Mouse (Mus musculus) large intestine, adult 2 months (tissue): ENCODE measurements around the gene Perp. TPM values are rescaled to one million over a fixed set of nuclear protein-coding genes. Genes with fewer than 3 reads are reported as not detected.

Source experiments
- DNase-seq: peaks from one replicate; pipeline ENCODE4 v3.0.0-alpha.2; 2012; ENCODE audit warnings: low read depth, low spot score
- WGBS: fragments of 180-500 bp; shearing (Covaris S2); methylation state at CpG from one replicate; pipeline ENCODE4 v1.1.7; 2018; 5-methylcytosine and 5-hydroxymethylcytosine counted together
- polyA plus RNA-seq: library from polyadenylated mRNA; depleted of rRNA; stranded (reverse); fragments of >200 nt; gene quantifications from 2 replicates; pipeline ENCODE4 v1.2.3, GENCODE M21; 2012

The Perp gene
- polyA plus RNA-seq, 1 experiment: 145 TPM

DNA sequence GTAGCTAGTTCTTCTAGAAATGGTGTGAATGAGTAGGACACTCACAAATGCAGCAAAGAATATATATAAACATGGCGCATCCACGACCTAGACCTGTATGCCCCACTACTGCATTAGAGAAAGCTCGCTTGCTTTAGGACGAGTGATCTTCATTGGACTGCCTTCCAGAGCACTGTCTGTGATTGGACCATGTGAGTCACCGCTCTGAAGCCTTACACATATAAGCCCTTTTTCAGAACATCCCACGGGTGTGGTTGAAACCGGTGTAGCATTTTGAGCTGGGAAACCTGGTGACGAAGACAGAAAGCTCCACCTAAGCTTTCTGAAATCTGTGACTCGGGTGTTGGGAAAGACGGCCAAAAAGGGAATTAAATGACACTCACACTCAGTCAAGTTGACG, 16.0 kb downstream of the Perp start:
- WGBS: 76% methylated on average over 11 of the region's 11 CpGs
- no peak for DNase-seq

DNA sequence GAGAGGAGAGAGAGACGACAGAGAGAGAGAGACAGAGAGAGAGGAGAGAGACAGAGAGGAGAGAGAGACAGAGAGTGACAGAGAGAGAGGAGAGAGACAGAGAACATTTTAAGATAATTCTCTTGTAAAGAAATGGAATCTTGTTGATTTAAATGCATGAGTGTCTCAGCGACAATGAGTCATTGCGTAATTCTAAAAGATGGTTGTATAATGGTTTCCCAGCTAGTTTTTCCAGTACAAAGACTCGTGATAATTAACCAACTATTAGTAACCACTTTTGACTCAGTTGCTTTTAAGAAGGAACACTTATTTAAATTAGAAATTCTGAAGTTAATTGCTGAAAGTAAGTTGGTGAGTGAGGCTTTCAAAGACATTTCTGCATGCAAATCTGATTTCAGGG, 16.6 kb downstream of the Perp start:
- WGBS: 64% methylated on average over 4 of the region's 4 CpGs

DNA sequence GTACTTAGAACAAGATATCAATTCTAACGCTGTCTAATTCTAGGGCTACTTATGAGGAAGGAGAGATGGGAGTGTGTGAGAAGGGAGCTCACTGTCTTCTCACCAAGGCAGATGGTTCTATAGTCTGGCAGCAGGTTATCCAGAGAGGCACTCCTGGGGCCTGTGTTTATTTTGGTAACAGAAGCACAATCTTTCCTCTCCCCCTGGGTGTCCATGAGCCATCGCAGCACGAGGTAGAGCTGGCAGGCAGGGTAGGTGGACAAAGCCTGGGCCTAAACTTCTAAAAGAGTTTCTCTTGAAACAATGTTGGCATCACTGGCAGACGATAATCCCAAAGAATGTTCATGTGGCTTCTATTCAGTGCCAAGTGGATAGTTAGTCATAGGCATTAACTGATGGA, 18.5 kb downstream of the Perp start:
- WGBS: 73% methylated on average over 4 of the region's 4 CpGs
- no peak for DNase-seq

More for the DNA sequence above, 16.6 kb downstream of the Perp start:
- no peak for DNase-seq

GRCm38 (mm10) chr10:18864753-18865152, 19.9 kb downstream of the Perp start:
- 61% methylated on average over 5 of the region's 5 CpGs for WGBS
- DNase-seq: no peak

DNA sequence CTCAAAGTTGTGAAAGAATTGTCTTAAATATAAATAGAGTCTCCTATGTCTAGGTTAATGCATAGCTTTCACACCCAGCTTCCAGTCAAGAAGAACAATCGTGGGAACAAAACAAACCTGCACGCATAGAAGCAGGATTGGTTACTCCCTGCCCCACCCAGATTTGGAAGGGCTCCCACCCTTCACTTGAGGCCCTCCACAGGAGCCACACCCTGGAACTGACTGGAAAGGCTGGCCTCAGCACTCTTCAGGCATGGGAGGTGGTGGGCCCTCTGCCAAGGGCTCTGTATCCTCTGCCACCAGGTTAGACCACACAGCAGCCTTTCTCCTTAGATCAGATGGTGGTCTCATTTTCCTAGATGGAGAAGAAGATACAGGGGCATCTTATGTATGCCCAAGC, 26.2 kb downstream of the Perp start:
- 32% methylated on average over 2 of the region's 2 CpGs for WGBS
- no peak for DNase-seq

DNA sequence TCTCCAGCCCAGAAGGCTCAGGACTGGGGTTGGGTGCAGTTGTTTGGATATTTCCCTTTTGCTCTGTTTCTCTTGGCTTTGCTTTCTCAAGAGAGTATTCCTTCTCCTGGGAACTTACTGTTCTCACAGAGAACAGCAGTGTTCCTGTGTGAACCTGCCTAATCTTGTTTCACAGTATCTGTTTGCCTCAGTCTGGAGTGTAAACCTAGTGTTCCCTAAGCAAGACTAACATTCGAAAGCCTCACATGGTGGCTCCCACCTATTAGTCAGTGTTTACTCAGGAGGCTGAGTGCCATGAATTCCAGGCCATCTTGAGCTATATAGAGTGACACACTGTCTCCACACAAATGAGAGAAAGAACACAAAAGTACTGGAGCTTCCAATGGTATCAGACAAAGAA, 31.4 kb downstream of the Perp start:
- 10% methylated on average over 1 of the region's 1 CpGs for WGBS
- DNase-seq: no peak

DNA sequence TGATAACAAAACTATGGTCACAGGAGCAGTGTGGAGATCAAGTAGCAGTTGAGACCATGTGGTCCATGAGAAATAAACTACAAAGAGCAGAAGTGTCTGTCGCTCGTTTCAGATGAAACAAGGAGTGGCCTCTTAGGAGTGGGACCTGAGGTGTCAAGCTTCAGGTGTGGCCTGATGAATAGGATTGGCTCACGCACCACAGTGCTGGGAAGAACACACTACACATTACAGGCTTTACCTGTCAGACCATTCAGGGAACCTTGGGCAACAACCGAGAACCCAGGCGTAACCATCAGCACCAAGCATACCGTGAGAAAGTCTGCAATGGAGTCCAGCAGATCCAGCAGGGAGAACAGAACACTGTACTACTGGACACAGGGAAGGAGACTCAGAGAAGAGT, 33.3 kb downstream of the Perp start:
- DNase-seq: no peak
- 85% methylated on average over 6 of the region's 6 CpGs for WGBS

GRCm38 (mm10) chr10:18879160-18879559, 34.3 kb downstream of the Perp start:
- DNase-seq: no peak
- WGBS: 69% methylated on average over 4 of the region's 4 CpGs

DNA sequence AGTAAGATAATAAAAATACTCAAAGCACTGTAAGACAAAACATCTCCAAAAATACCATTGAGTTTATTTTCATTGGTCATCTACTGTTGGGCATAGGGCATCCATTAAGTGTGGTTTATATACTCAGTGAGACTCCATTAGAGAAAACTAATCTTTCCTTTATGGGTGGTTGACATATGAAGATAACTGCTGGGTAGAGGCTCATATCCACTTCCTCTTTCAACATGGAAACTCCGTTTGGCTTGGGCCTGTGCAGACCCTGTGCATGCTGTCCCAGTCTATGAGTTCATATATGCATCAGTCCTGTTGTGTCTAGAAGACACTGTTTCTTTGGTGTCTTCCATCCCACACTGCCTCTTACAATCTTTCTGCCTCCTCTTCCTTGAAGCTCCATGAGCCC, 34.9 kb downstream of the Perp start:
- no peak for DNase-seq
- WGBS: 74% methylated on average over 1 of the region's 1 CpGs

DNA sequence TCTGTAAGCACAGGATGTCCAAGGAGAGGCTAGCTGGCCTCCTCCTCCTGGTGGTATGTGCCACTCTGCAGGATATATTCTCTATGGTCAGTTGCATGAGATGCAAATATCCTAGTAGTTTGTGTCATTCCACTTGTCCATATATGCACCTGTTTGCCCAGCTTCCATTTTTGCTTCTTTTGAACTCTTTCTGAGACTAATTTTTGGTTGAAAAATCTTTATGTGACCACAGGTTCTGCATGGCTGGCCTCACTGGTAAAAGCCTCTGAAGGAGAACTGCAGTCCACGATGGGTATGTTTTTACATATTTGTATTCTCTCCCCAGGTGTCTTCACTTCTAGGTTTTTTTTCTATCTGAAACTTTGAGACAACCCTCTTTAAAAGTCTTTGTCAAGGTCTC, 37.4 kb downstream of the Perp start:
- WGBS: 89% methylated on average over 1 of the region's 1 CpGs
- DNase-seq: no peak

GRCm38 (mm10) chr10:18886918-18887625, 42.3 kb downstream of the Perp start:
- WGBS: 59% methylated on average over 4 of the region's 4 CpGs
- DNase-seq: no peak

DNA sequence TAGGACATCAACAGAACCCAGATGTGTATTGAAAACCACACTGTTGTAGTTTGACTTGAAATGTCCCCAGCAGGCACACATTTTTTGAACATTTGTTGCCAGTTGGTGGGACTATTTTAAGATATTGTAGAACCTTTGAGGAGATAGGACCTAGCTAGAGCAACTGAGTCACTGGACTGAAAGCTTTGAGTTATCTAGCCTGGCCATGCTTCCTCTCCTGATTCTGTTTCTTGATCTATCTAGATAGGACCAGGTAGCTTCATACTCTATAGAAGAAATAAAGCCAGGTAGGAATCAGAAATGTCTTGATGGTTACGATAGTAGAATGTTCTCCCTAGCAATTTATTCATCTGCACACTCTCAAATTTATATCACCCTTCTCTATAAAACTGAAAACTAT, 43.9 kb downstream of the Perp start:
- 100% methylated on average over 1 of the region's 1 CpGs for WGBS

DNA sequence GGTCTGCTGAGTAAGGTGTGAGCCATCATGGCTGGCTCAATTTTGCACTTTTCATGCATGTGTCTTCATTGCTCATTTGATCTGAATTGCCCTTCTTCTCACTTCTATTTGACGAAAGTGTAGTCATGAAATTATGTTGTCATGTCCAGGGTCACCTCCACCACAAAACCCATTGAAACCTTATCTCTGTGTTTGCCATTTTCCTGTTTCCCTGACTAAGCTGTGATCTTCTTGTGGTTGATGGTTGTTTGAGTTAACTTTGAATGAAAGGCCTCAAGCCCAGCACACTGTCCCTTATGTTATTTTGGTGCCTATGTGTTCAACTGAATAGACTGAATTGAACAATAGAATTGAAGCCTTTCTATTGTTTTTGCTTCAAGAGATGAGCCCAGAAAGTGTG, 44.4 kb downstream of the Perp start:
- DNase-seq: no peak
- 77% methylated on average over 1 of the region's 1 CpGs for WGBS

More for the DNA sequence above, 43.9 kb downstream of the Perp start:
- DNase-seq: no peak

- no peak for DNase-seq
Measured at GRCm38 (mm10) chr10:18891110-18891509, 46.3 kb downstream of the Perp start.

DNA sequence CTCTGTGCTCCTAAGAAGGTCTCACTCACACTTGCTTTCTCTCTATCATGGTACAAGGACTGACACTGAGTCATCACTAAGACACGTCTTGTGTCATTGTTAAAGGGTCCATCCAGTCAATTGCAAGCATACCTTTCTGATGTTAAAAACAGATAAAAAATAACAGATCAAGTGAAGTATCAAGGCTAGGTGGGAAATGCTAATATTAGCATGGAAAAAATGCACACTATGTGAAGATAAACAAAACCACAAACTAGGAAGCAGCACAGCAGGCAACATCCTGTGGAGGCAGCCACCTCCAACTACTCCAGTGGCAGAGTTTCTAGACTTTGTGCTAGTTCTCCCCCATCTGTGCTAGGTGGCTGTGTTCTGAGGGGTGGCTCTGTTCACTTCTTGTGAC, 47.3 kb downstream of the Perp start:
- WGBS: 78% methylated on average over 1 of the region's 1 CpGs
- DNase-seq: no peak

- WGBS: 63% methylated on average over 4 of the region's 6 CpGs
- no peak for DNase-seq
Measured at GRCm38 (mm10) chr10:18894259-18895166, 49.7 kb downstream of the Perp start.

DNA sequence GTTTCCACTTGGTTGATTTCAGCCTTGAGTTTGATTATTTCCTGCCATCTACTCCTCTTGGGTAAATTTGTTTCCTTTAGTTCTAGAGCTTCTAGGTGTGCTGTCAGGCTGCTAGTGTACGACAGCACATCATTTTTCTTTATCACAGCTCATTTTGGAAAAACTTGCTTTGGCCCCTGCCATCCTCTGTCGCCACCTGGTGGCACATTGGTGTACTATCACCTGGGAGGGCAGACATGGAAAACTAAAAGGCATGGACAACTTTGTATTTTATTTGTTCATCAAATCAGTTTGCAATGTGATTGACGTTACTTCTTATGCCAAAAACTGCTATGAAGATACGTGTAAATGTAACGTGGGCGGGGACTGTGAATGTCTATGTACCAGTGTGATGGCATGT, 59.3 kb downstream of the Perp start:
- 13% methylated on average over 6 of the region's 6 CpGs for WGBS

More for the DNA sequence above, 59.3 kb downstream of the Perp start:
- no peak for DNase-seq
